ENCODE assay signal across 29 mouse cellular contexts in genomic region chr6:53401364-53401763, GRCm38 (mm10).
DNase-seq lines count a peak whose midpoint lies in the region; ATAC-seq and TF ChIP-seq lines count a peak whose summit lies in the region.
"Had no signal": no experiment of that assay in that cellular context is flagged by ENCODE, and none has a peak within 500 bp of the region (broad histone marks: within the 10 kb centered on the region; RNA-seq: fewer than 3 reads in every experiment).

No protein-coding gene starts in this region.

- H3K9ac ChIP-seq in embryonic facial prominence, embryonic 14.5 days (ENCODE audit: low read depth, low read length) = no peak overlapping the region
- no peak overlapping the region for H3K9ac ChIP-seq in lung, embryonic 16.5 days (ENCODE audit: low read length)
- H3K9ac ChIP-seq in limb, embryonic 13.5 days = no peak overlapping the region
- no peak overlapping the region for H3K9ac ChIP-seq in limb, embryonic 15.5 days
- H3K9ac ChIP-seq: embryonic facial prominence, embryonic 12.5 days; embryonic facial prominence, embryonic 15.5 days; forebrain, embryonic 12.5 days had no signal

- H3K27ac ChIP-seq in embryonic facial prominence, embryonic 14.5 days (replicated peaks; ENCODE audit: low read depth, low read length) = no peak overlapping the region
- H3K27ac ChIP-seq in embryonic facial prominence, embryonic 10.5 days (replicated peaks) = no peak overlapping the region
- H3K27ac ChIP-seq in lung, embryonic 16.5 days (ENCODE audit: low read length) = no peak overlapping the region
- H3K27ac ChIP-seq in limb, embryonic 13.5 days = peak overlapping the region; percentile 73
- H3K27ac ChIP-seq in limb, embryonic 15.5 days = peak overlapping the region; percentile 43; the same call in 1 of the 2 replicates
- H3K27ac ChIP-seq: embryonic facial prominence, embryonic 12.5 days; embryonic facial prominence, embryonic 15.5 days; forebrain, embryonic 10.5 days; forebrain, embryonic 12.5 days had no signal

- H3K4me1 ChIP-seq in embryonic facial prominence, embryonic 14.5 days (ENCODE audit: control insufficient read depth, insufficient read depth, low read length) = peaks cover 24% of the 10 kb centered on the region
- H3K4me1 ChIP-seq in embryonic facial prominence, embryonic 10.5 days = peaks cover 34% of the 10 kb centered on the region
- peaks cover 8% of the 10 kb centered on the region for H3K4me1 ChIP-seq in lung, embryonic 16.5 days (replicated peaks; ENCODE audit: control insufficient read depth, insufficient read depth, low read length)
- no peaks in the 10 kb centered on the region for H3K4me1 ChIP-seq in lung, adult 2 months (ENCODE audit: control insufficient read depth, insufficient read depth, low read length)
- H3K4me1 ChIP-seq in limb, embryonic 13.5 days = peaks cover 48% of the 10 kb centered on the region
- H3K4me1 ChIP-seq in limb, embryonic 15.5 days = peaks cover 36% of the 10 kb centered on the region

- DNase-seq in embryonic facial prominence, embryonic 14.5 days (ENCODE audit: low spot score) = peak; percentile 24
- DNase-seq in embryonic facial prominence, embryonic 10.5 days (ENCODE audit: low spot score) = no peak
- no peak for DNase-seq in lung, adult 2 months
- no peak for DNase-seq in cerebellum, adult 8-10 months
- DNase-seq: adrenal gland, adult 8-10 months; adrenal gland, postnatal 14 days; adrenal gland, postnatal 36 days; B cell, adult 2 months; cerebellum, adult 11-12 months; cerebellum, adult 2 months; cerebellum, adult 9-11 months; cerebellum, postnatal 14 days; cerebellum, postnatal 36 days; embryo, embryonic 11 days had no signal

- ATAC-seq in embryonic facial prominence, embryonic 14.5 days (ENCODE audit: low read depth) = 0 out of 2 replicates have a peak, but pooled peaks have one; percentile 22
- peak; percentile 31; the same call in 1 of the 2 replicates for ATAC-seq in lung, embryonic 16.5 days (ENCODE audit: low read depth)
- peak; percentile 84; the same call in 1 of the 2 replicates for ATAC-seq in limb, embryonic 13.5 days (ENCODE audit: low FRiP score, low read depth)
- peak; percentile 63; the same call in 1 of the 2 replicates for ATAC-seq in limb, embryonic 15.5 days (ENCODE audit: insufficient number of reproducible peaks, low FRiP score, low TSS enrichment, low read depth)
- no peak for ATAC-seq in megakaryocyte-erythroid progenitor cell, adult 5-6 weeks (replicated peaks; ENCODE audit: low FRiP score, low TSS enrichment, poor library complexity, severe bottlenecking)
- ATAC-seq: CD4-positive, CD25-positive, alpha-beta regulatory T cell, adult 4 months; forebrain, embryonic 14.5 days; forebrain, embryonic 16.5 days; Patski had no signal

- TF ChIP-seq POLR2A in lung, adult 2 months (IDR thresholded peaks at IDR 0.05; ENCODE audit: borderline replicate concordance, extremely low read depth, low read depth, low read length) = no peak

- no peak overlapping the region for H3K4me2 ChIP-seq in embryonic facial prominence, embryonic 14.5 days (ENCODE audit: low read depth, low read length)
- no peak overlapping the region for H3K4me2 ChIP-seq in lung, embryonic 16.5 days (ENCODE audit: low read depth, low read length)
- no peak overlapping the region for H3K4me2 ChIP-seq in limb, embryonic 13.5 days (replicated peaks)
- no peak overlapping the region for H3K4me2 ChIP-seq in limb, embryonic 15.5 days
- H3K4me2 ChIP-seq: embryonic facial prominence, embryonic 12.5 days; embryonic facial prominence, embryonic 15.5 days; forebrain, embryonic 12.5 days had no signal

- 70% methylated on average over 6 of the region's 6 CpGs for WGBS in embryonic facial prominence, embryonic 14.5 days
- 90% methylated on average over 6 of the region's 6 CpGs for WGBS in embryonic facial prominence, embryonic 10.5 days
- 69% methylated on average over 6 of the region's 6 CpGs for WGBS in lung, embryonic 16.5 days
- 72% methylated on average over 6 of the region's 6 CpGs for WGBS in lung, adult 2 months
- WGBS in limb, embryonic 13.5 days = 46% methylated on average over 6 of the region's 6 CpGs
- WGBS in limb, embryonic 15.5 days = 37% methylated on average over 6 of the region's 6 CpGs

- H3K27me3 ChIP-seq in embryonic facial prominence, embryonic 14.5 days (replicated peaks; ENCODE audit: control insufficient read depth, insufficient read depth, low read length) = no peaks in the 10 kb centered on the region
- H3K27me3 ChIP-seq in embryonic facial prominence, embryonic 10.5 days (replicated peaks; ENCODE audit: low read depth, poor library complexity, severe bottlenecking) = 0 out of 2 replicates have a peak, but pooled peaks cover 5% of the 10 kb centered on the region
- no peaks in the 10 kb centered on the region; the same call in 1 of the 2 replicates for H3K27me3 ChIP-seq in lung, embryonic 16.5 days (ENCODE audit: control insufficient read depth, insufficient read depth, low read depth, low read length)
- H3K27me3 ChIP-seq in limb, embryonic 13.5 days = no peaks in the 10 kb centered on the region
- no peaks in the 10 kb centered on the region for H3K27me3 ChIP-seq in limb, embryonic 15.5 days
- H3K27me3 ChIP-seq: CH12.LX; embryonic facial prominence, embryonic 12.5 days; embryonic facial prominence, embryonic 15.5 days; forebrain, embryonic 12.5 days; Patski had no signal

- no peak overlapping the region for H3K4me3 ChIP-seq in embryonic facial prominence, embryonic 14.5 days (ENCODE audit: low read depth, low read length)
- no peak overlapping the region for H3K4me3 ChIP-seq in embryonic facial prominence, embryonic 10.5 days
- no peak overlapping the region for H3K4me3 ChIP-seq in lung, embryonic 16.5 days (ENCODE audit: low read length)
- H3K4me3 ChIP-seq in lung, adult 2 months (replicated peaks; ENCODE audit: extremely low read depth, low read depth, low read length) = no peak overlapping the region
- no peak overlapping the region for H3K4me3 ChIP-seq in limb, embryonic 13.5 days
- no peak overlapping the region for H3K4me3 ChIP-seq in limb, embryonic 15.5 days
- H3K4me3 ChIP-seq: embryonic facial prominence, embryonic 12.5 days; embryonic facial prominence, embryonic 15.5 days; erythroblast, embryonic 14.5 days; forebrain, embryonic 10.5 days; forebrain, embryonic 12.5 days had no signal

- H3K36me3 ChIP-seq in embryonic facial prominence, embryonic 14.5 days (ENCODE audit: control insufficient read depth, insufficient read depth, low read length) = no peaks in the 10 kb centered on the region
- no peaks in the 10 kb centered on the region for H3K36me3 ChIP-seq in embryonic facial prominence, embryonic 10.5 days (replicated peaks)
- H3K36me3 ChIP-seq in lung, embryonic 16.5 days (ENCODE audit: control insufficient read depth, insufficient read depth, low read length) = no peaks in the 10 kb centered on the region
- 0 out of 2 replicates have a peak, but pooled peaks cover 6% of the 10 kb centered on the region for H3K36me3 ChIP-seq in limb, embryonic 13.5 days
- H3K36me3 ChIP-seq in limb, embryonic 15.5 days = no peaks in the 10 kb centered on the region
- H3K36me3 ChIP-seq: embryonic facial prominence, embryonic 15.5 days; G1E had no signal

- TF ChIP-seq CTCF in lung, adult 2 months (IDR thresholded peaks at IDR 0.05; ENCODE audit: insufficient read depth, low read length) = no peak

- no peaks in the 10 kb centered on the region for H3K9me3 ChIP-seq in embryonic facial prominence, embryonic 14.5 days (ENCODE audit: control insufficient read depth, low read length)
- H3K9me3 ChIP-seq in embryonic facial prominence, embryonic 10.5 days = no peaks in the 10 kb centered on the region
- H3K9me3 ChIP-seq in lung, embryonic 16.5 days (ENCODE audit: control insufficient read depth, low read length) = no peaks in the 10 kb centered on the region
- H3K9me3 ChIP-seq in limb, embryonic 13.5 days = no peaks in the 10 kb centered on the region
- H3K9me3 ChIP-seq in limb, embryonic 15.5 days = no peaks in the 10 kb centered on the region
- H3K9me3 ChIP-seq: embryonic facial prominence, embryonic 12.5 days; embryonic facial prominence, embryonic 15.5 days; forebrain, embryonic 10.5 days; forebrain, embryonic 12.5 days had no signal

Comparison
In these comparisons a context has a peak if more than half of its experiments do, and no peak if none do; other contexts are left out.
1. H3K27ac ChIP-seq: peak in limb, embryonic 13.5 days (single experiment) and limb, embryonic 15.5 days (single experiment); none in embryonic facial prominence, embryonic 14.5 days (single experiment), embryonic facial prominence, embryonic 10.5 days (single experiment) and lung, embryonic 16.5 days (single experiment).